Mouse (Mus musculus) hindbrain, embryonic 11.5 days (tissue): ENCODE results near the gene Tmem132d. TPM values are rescaled to one million over a fixed set of nuclear protein-coding genes. Genes with fewer than 3 reads are reported as not detected.

Experiments used
- polyA plus RNA-seq: library from polyadenylated mRNA; unstranded; fragments of >200 nt; fragmentation: Nextera tagmentation; extraction: Ambion mirVana; gene quantifications from 2 replicates; pipeline ENCODE4 v1.2.1, GENCODE M21; 2014

Gene Tmem132d
- polyA plus RNA-seq, 1 experiment from 2014 or later: 0.63 TPM

Other genes starting within 250 kb of the Tmem132d start
- gene Fzd10, start 167.8 kb upstream of the Tmem132d start, polyA plus RNA-seq: 17.8 and 19.3 TPM in 2 replicates